Mouse (Mus musculus): ENCODE measurements around the gene Gabrb3. TPM values are rescaled to one million over a fixed set of nuclear protein-coding genes. Genes with fewer than 3 reads are reported as not detected.

Gabrb3 gene
- polyA plus RNA-seq, 1 experiment = 4.2 TPM

DNA sequence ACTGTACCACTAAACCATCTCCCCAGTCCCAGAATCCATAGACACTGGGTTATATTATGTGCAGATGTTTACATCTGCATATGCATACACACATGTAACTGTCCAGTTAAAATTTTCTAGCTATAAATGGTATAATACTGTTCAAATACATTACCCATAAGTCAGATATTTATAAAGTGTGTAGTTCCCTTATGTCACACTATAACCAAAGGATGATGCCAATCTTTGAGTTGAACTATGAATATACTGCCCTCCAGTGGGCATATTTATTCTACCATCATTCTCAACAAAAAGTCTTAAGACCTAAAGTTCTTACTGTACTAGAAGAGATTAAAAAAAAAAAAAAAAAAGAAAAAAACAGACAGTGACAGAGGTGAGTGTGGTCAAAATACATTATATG is 63.4 kb downstream of the Gabrb3 start:
- no peak for TF ChIP-seq POLR2A (IDR thresholded peaks at IDR 0.05; ENCODE audit: low read depth, low read length)
- TF ChIP-seq CTCF (conservative IDR thresholded peaks at IDR 0.05; ENCODE audit: insufficient read depth, insufficient read length, low read depth, low read length) = no peak
- H3K36me3 ChIP-seq (ENCODE audit: control insufficient read depth, insufficient read depth, low read length) = no peaks in the 10 kb centered on the region
- no peak overlapping the region for H3K27ac ChIP-seq (ENCODE audit: insufficient read depth, low read depth, low read length)
- peak; percentile 2 for DNase-seq
- no peaks in the 10 kb centered on the region for H3K4me1 ChIP-seq (ENCODE audit: control insufficient read depth, insufficient read depth, low read length)
- no peaks in the 10 kb centered on the region for H3K27me3 ChIP-seq (replicated peaks; ENCODE audit: control insufficient read depth, insufficient read depth, low read length)
- H3K4me3 ChIP-seq (ENCODE audit: insufficient read depth, low read depth, low read length) = no peak overlapping the region

- Histone ChIP-seq H3K4me1 (ENCODE audit: control insufficient read depth, insufficient read depth, low read length) (no peaks in the 10 kb centered on the region), H3K4me3 (ENCODE audit: insufficient read depth, low read depth, low read length) (no peak overlapping the region), H3K36me3 (ENCODE audit: control insufficient read depth, insufficient read depth, low read length) (no peaks in the 10 kb centered on the region), H3K27ac (ENCODE audit: insufficient read depth, low read depth, low read length) (no peak overlapping the region), H3K27me3 (replicated peaks; ENCODE audit: control insufficient read depth, insufficient read depth, low read length) (no peaks in the 10 kb centered on the region)
- WGBS = 59% methylated on average over 6 of the region's 6 CpGs
- DNase-seq = no peak
- no peak for TF ChIP-seq POLR2A (IDR thresholded peaks at IDR 0.05; ENCODE audit: low read depth, low read length)
Measured at GRCm38 (mm10) chr7:57486907-57487306, 67.4 kb downstream of the Gabrb3 start.

DNA sequence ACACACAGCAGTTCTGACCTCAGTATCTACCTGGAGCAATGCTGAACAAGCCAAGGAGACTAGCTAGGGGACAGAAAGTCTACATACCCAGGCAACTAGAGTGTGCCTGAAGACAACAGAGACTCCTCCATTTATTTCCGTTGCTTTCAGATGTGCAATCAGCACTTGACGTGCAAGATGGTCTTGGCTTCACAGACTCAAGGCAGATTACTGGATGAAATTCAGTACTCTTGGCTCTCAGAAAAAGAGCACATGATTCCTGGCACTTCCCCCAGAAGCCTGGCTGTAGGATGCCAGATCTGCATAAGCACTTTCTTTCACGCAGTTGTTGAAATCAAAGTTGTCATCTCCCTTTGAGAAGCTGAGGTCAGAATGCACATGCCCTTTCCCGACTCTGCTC is 72.3 kb downstream of the Gabrb3 start:
- no peak for DNase-seq
- WGBS = 73% methylated on average over 4 of the region's 4 CpGs
- TF ChIP-seq CTCF (conservative IDR thresholded peaks at IDR 0.05; ENCODE audit: insufficient read depth, insufficient read length, low read depth, low read length) = no peak
- no peak for TF ChIP-seq POLR2A (IDR thresholded peaks at IDR 0.05; ENCODE audit: low read depth, low read length)
- Histone ChIP-seq H3K27ac (ENCODE audit: insufficient read depth, low read depth, low read length) (no peak overlapping the region), H3K36me3 (ENCODE audit: control insufficient read depth, insufficient read depth, low read length) (no peaks in the 10 kb centered on the region), H3K4me3 (ENCODE audit: insufficient read depth, low read depth, low read length) (no peak overlapping the region), H3K4me1 (ENCODE audit: control insufficient read depth, insufficient read depth, low read length) (no peaks in the 10 kb centered on the region), H3K27me3 (replicated peaks; ENCODE audit: control insufficient read depth, insufficient read depth, low read length) (no peaks in the 10 kb centered on the region; the same call in 1 of the 2 replicates)

- no peak for DNase-seq
- Histone ChIP-seq H3K27ac (ENCODE audit: insufficient read depth, low read depth, low read length) (no peak overlapping the region), H3K27me3 (replicated peaks; ENCODE audit: control insufficient read depth, insufficient read depth, low read length) (no peaks in the 10 kb centered on the region), H3K36me3 (ENCODE audit: control insufficient read depth, insufficient read depth, low read length) (no peaks in the 10 kb centered on the region), H3K4me1 (ENCODE audit: control insufficient read depth, insufficient read depth, low read length) (no peaks in the 10 kb centered on the region), H3K4me3 (ENCODE audit: insufficient read depth, low read depth, low read length) (no peak overlapping the region)
- WGBS = 80% methylated on average over 4 of the region's 4 CpGs
- no peak for TF ChIP-seq POLR2A (IDR thresholded peaks at IDR 0.05; ENCODE audit: low read depth, low read length)
- no peak for TF ChIP-seq CTCF (conservative IDR thresholded peaks at IDR 0.05; ENCODE audit: insufficient read depth, insufficient read length, low read depth, low read length)
Measured at GRCm38 (mm10) chr7:57502809-57503208, 83.3 kb downstream of the Gabrb3 start.

DNA sequence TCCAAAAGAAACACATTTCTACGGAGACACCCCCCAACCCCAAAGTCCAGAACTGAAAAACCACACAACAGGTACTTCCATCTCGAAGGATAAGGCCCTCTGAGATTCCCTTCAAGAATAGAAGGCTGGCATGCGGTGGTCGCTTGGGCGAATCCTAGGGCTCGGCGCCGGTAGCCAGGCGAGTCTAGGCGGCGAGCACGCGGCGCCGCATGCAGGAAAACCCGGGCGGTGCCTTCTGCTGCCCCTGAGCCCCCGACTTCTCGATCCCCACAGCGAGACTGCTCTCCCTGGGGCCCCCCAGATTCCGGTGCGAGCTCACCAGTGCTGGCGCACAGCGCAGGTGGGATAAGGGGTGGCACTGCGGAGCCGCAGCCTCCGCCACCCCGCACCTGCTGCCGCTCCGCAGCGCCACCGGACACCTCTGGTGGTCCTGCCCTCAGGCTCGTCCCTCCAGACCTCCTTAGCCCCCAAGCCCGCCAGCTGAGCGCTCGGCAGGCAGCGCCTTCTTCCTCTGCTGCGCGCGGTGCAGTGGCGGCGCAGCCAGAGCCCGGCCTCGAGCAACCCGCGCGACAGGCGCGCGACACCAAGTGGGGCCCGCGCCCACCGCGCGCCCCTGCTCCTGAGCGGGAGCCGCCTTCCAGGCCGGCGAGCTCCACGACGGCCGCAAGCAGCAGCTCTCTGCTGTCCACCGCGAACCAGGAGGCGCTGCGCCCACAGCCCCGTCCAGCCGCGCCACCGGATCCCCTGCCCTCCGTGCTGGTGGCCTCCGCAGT is 89.6 kb downstream of the Gabrb3 start:
- Histone ChIP-seq H3K4me3 (ENCODE audit: insufficient read depth, low read depth, low read length) (no peak overlapping the region), H3K27ac (ENCODE audit: insufficient read depth, low read depth, low read length) (no peak overlapping the region), H3K27me3 (replicated peaks; ENCODE audit: control insufficient read depth, insufficient read depth, low read length) (no peaks in the 10 kb centered on the region), H3K36me3 (ENCODE audit: control insufficient read depth, insufficient read depth, low read length) (no peaks in the 10 kb centered on the region), H3K4me1 (ENCODE audit: control insufficient read depth, insufficient read depth, low read length) (no peaks in the 10 kb centered on the region)
- WGBS = 2% methylated on average over 72 of the region's 72 CpGs
- TF ChIP-seq CTCF (conservative IDR thresholded peaks at IDR 0.05; ENCODE audit: insufficient read depth, insufficient read length, low read depth, low read length) (no peak), POLR2A (IDR thresholded peaks at IDR 0.05; ENCODE audit: low read depth, low read length) (no peak)
- no peak for DNase-seq

- H3K27me3 ChIP-seq (replicated peaks; ENCODE audit: control insufficient read depth, insufficient read depth, low read length) = no peaks in the 10 kb centered on the region
- DNase-seq = no peak
- under 1% methylated on average over 59 of the region's 59 CpGs for WGBS
- no peak for TF ChIP-seq POLR2A (IDR thresholded peaks at IDR 0.05; ENCODE audit: low read depth, low read length)
- TF ChIP-seq CTCF (conservative IDR thresholded peaks at IDR 0.05; ENCODE audit: insufficient read depth, insufficient read length, low read depth, low read length) = no peak
- H3K4me1 ChIP-seq (ENCODE audit: control insufficient read depth, insufficient read depth, low read length) = no peaks in the 10 kb centered on the region
- no peaks in the 10 kb centered on the region for H3K36me3 ChIP-seq (ENCODE audit: control insufficient read depth, insufficient read depth, low read length)
- H3K4me3 ChIP-seq (ENCODE audit: insufficient read depth, low read depth, low read length) = no peak within 1 kb of the TSS
- H3K27ac ChIP-seq (ENCODE audit: insufficient read depth, low read depth, low read length) = no peak within 1 kb of the TSS
Measured at GRCm38 (mm10) chr7:57509681-57510141, 90.2 kb downstream of the Gabrb3 start, which contains the start of gene Gabra5. Gene Gabra5, minus strand, starts transcription at chr7:57510059.

GRCm38 (mm10) chr7:57512955-57513354 is 93.5 kb downstream of the Gabrb3 start:
- DNase-seq = peak; percentile 3
- 26% methylated on average over 3 of the region's 3 CpGs for whole genome bisulfite sequencing
- TF ChIP-seq CTCF (conservative IDR thresholded peaks at IDR 0.05; ENCODE audit: insufficient read depth, insufficient read length, low read depth, low read length) (no peak), POLR2A (IDR thresholded peaks at IDR 0.05; ENCODE audit: low read depth, low read length) (no peak)
- Histone ChIP-seq H3K4me3 (ENCODE audit: insufficient read depth, low read depth, low read length) (no peak overlapping the region), H3K4me1 (ENCODE audit: control insufficient read depth, insufficient read depth, low read length) (no peaks in the 10 kb centered on the region), H3K27me3 (replicated peaks; ENCODE audit: control insufficient read depth, insufficient read depth, low read length) (no peaks in the 10 kb centered on the region), H3K27ac (ENCODE audit: insufficient read depth, low read depth, low read length) (no peak overlapping the region), H3K36me3 (ENCODE audit: control insufficient read depth, insufficient read depth, low read length) (no peaks in the 10 kb centered on the region)

Data from kidney, adult 2 months (tissue).